Mouse (Mus musculus) lung, embryonic 14.5 days (tissue): Measurements from ENCODE around the gene Col18a1. TPM values are rescaled to one million over a fixed set of nuclear protein-coding genes. Genes with fewer than 3 reads are reported as not detected.

ENCODE experiments used
- ATAC-seq: fragments of 200-750 bp; cut with Nextera tagmentation; 2 replicates; pipeline ENCODE4 v1.8.0; 2017; ENCODE audit warnings: mild to moderate bottlenecking, moderate TSS enrichment, moderate library complexity; ENCODE audit not compliant: insufficient read depth
- DNase-seq: peaks from one replicate; pipeline ENCODE4 v3.0.0-alpha.2; 2015
- H3K27ac ChIP-seq: fragments of 300-500 bp; sonication (generic); 2 replicates; pipeline ENCODE4 v1.5.1; 2014; ENCODE audit warnings: low read depth, mild to moderate bottlenecking, moderate library complexity
- H3K27me3 ChIP-seq: fragments of 300-500 bp; sonication (generic); 2 replicates; pipeline ENCODE4 v1.6.1; 2014; ENCODE audit warnings: low read length, control low read depth; ENCODE audit not compliant: insufficient read depth
- H3K36me3 ChIP-seq: fragments of 300-500 bp; sonication (generic); 2 replicates; pipeline ENCODE4 v1.6.1; 2014; ENCODE audit warnings: control low read depth; ENCODE audit not compliant: insufficient read depth
- H3K4me1 ChIP-seq: fragments of 300-500 bp; sonication (generic); 2 replicates; pipeline ENCODE4 v1.6.1; 2014; ENCODE audit warnings: antibody characterized with exemption, control low read depth; ENCODE audit not compliant: insufficient read depth
- H3K4me2 ChIP-seq: fragments of 300-500 bp; sonication (generic); 2 replicates; pipeline ENCODE4 v1.6.1; 2014; ENCODE audit warnings: mild to moderate bottlenecking
- H3K4me3 ChIP-seq: fragments of 300-500 bp; sonication (generic); 2 replicates; pipeline ENCODE4 v1.5.1; 2014; ENCODE audit warnings: low read depth, low read length
- H3K9ac ChIP-seq: fragments of 300-500 bp; sonication (generic); 2 replicates; pipeline ENCODE4 v1.6.1; 2014
- H3K9me3 ChIP-seq: fragments of 300-500 bp; sonication (generic); 2 replicates; pipeline ENCODE4 v1.6.1; 2016; ENCODE audit warnings: low read depth, low read length, control low read depth
- CTCF ChIP-seq: IDR thresholded peaks from 2 replicates; pipeline ENCODE4 v1.5.1; 2016; ENCODE audit warnings: antibody characterized with exemption, low read depth
- WGBS: fragments of 180-500 bp; shearing (Covaris S2); extraction: QIAGEN DNeasy Blood & Tissue Kit; methylation state at CpG from one replicate; pipeline ENCODE4 v1.1.7; 2014; 5-methylcytosine and 5-hydroxymethylcytosine counted together
- polyA plus RNA-seq: library from polyadenylated mRNA; unstranded; fragments of >200 nt; fragmentation: Nextera tagmentation; extraction: Ambion mirVana; gene quantifications from 2 replicates; pipeline ENCODE4 v1.2.1, GENCODE M21; 2014

Gene Col18a1
- polyA plus RNA-seq, 1 experiment from 2014 or later: 217 TPM

GRCm38 (mm10) chr10:77130561-77131240 lies 35.6 kb downstream of the Col18a1 start:
- DNase-seq (peak; percentile 98), ATAC-seq (peak; percentile 57)
- H3K9me3 ChIP-seq: no peaks in the 10 kb centered on the region
- H3K4me2 ChIP-seq: no peak overlapping the region
- 0 out of 2 replicates have a peak overlapping the region, but pooled peaks have one; percentile 13 for H3K9ac ChIP-seq
- no peaks in the 10 kb centered on the region for H3K27me3 ChIP-seq
- H3K4me1 ChIP-seq: peaks cover 9% of the 10 kb centered on the region; the same call in 1 of the 2 replicates
- 42% methylated on average over 13 of the region's 13 CpGs for WGBS
- TF ChIP-seq CTCF: peak; percentile 100
- no peak overlapping the region for H3K4me3 ChIP-seq
- peak overlapping the region; percentile 72 for H3K27ac ChIP-seq
- no peaks in the 10 kb centered on the region for H3K36me3 ChIP-seq

GRCm38 (mm10) chr10:77129637-77130410 lies 36.5 kb downstream of the Col18a1 start:
- DNase-seq (no peak), ATAC-seq (no peak)
- H3K9ac ChIP-seq: no peak overlapping the region
- H3K4me2 ChIP-seq: no peak overlapping the region
- no peak overlapping the region for H3K27ac ChIP-seq
- H3K27me3 ChIP-seq: no peaks in the 10 kb centered on the region
- H3K36me3 ChIP-seq: no peaks in the 10 kb centered on the region
- no peak overlapping the region for H3K4me3 ChIP-seq
- no peaks in the 10 kb centered on the region for H3K9me3 ChIP-seq
- H3K4me1 ChIP-seq: peaks cover 9% of the 10 kb centered on the region; the same call in 1 of the 2 replicates
- 74% methylated on average over 6 of the region's 6 CpGs for whole genome bisulfite sequencing
- TF ChIP-seq CTCF: no peak

GRCm38 (mm10) chr10:77127926-77128325 lies 38.4 kb downstream of the Col18a1 start:
- Histone ChIP-seq H3K9ac (no peak overlapping the region), H3K27me3 (no peaks in the 10 kb centered on the region), H3K27ac (no peak overlapping the region), H3K4me2 (no peak overlapping the region), H3K9me3 (no peaks in the 10 kb centered on the region), H3K4me1 (peaks cover 7% of the 10 kb centered on the region; the same call in 1 of the 2 replicates), H3K4me3 (no peak overlapping the region), H3K36me3 (no peaks in the 10 kb centered on the region)
- ATAC-seq (no peak), DNase-seq (no peak)
- WGBS: 73% methylated on average over 2 of the region's 2 CpGs
- TF ChIP-seq CTCF: peak; percentile 43

- DNase-seq (no peak), ATAC-seq (no peak)
- Histone ChIP-seq H3K27me3 (no peaks in the 10 kb centered on the region), H3K27ac (no peak overlapping the region), H3K4me3 (no peak overlapping the region), H3K36me3 (no peaks in the 10 kb centered on the region), H3K4me1 (peaks cover 7% of the 10 kb centered on the region; the same call in 1 of the 2 replicates), H3K9ac (no peak overlapping the region), H3K9me3 (no peaks in the 10 kb centered on the region), H3K4me2 (no peak overlapping the region)
- no peak for TF ChIP-seq CTCF
- WGBS: 90% methylated on average over 2 of the region's 2 CpGs
These were observed 39.8 kb downstream of the Col18a1 start for GRCm38 (mm10) chr10:77126590-77126989.

- H3K27me3 ChIP-seq: no peaks in the 10 kb centered on the region
These were observed 41.1 kb downstream of the Col18a1 start for GRCm38 (mm10) chr10:77125078-77125731.

GRCm38 (mm10) chr10:77123953-77124352 lies 42.4 kb downstream of the Col18a1 start:
- Histone ChIP-seq H3K4me3 (no peak overlapping the region), H3K27ac (no peak overlapping the region)
- 63% methylated on average over 8 of the region's 8 CpGs for WGBS

More at GRCm38 (mm10) chr10:77125078-77125731, 41.1 kb downstream of the Col18a1 start:
- no peak for TF ChIP-seq CTCF
- H3K36me3 ChIP-seq: no peaks in the 10 kb centered on the region
- H3K4me1 ChIP-seq: peaks cover 3% of the 10 kb centered on the region; the same call in 1 of the 2 replicates
- no peak for DNase-seq
- H3K4me2 ChIP-seq: no peak overlapping the region
- H3K9me3 ChIP-seq: no peaks in the 10 kb centered on the region
- H3K27ac ChIP-seq: no peak overlapping the region
- no peak overlapping the region for H3K9ac ChIP-seq
- WGBS: 79% methylated on average over 18 of the region's 18 CpGs
- H3K4me3 ChIP-seq: no peak overlapping the region
- ATAC-seq: no peak

More at GRCm38 (mm10) chr10:77123953-77124352, 42.4 kb downstream of the Col18a1 start:
- Histone ChIP-seq H3K4me1 (no peaks in the 10 kb centered on the region), H3K9ac (no peak overlapping the region), H3K4me2 (no peak overlapping the region), H3K36me3 (no peaks in the 10 kb centered on the region), H3K9me3 (no peaks in the 10 kb centered on the region), H3K27me3 (no peaks in the 10 kb centered on the region)
- TF ChIP-seq CTCF: no peak
- no peak for DNase-seq
- ATAC-seq: no peak
